Mouse (Mus musculus): ENCODE data around the gene Gimap4. TPM values are rescaled to one million over a fixed set of nuclear protein-coding genes. Genes with fewer than 3 reads are reported as not detected.

The Gimap4 gene
- polyA plus RNA-seq (2015; fragmentation: Nextera tagmentation; extraction: Ambion mirVana) = 14.6 and 16.2 TPM in 2 replicates

DNA sequence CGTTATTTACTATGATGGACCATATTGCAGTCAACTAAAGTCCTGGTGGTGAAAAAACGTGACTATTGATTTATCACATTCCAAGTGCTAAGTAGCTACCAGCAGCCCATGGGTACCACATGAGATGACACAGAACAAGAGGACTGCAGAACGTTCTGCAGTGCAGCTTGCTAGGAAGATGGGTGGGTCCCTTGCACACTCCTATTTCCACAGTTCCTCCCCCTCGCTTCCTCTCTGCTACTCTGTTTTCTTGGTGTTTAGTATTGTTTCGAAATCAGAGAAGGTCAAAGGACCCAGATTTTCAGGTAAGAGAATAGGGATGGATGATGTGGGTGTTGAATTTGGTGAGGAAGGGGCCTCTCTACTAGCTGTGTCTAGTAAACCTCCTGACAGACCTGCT lies at the start of gene Gimap4:
Gimap4 (plus strand) TSS at position 231 of the 400 bp plus-strand sequence.

DNA sequence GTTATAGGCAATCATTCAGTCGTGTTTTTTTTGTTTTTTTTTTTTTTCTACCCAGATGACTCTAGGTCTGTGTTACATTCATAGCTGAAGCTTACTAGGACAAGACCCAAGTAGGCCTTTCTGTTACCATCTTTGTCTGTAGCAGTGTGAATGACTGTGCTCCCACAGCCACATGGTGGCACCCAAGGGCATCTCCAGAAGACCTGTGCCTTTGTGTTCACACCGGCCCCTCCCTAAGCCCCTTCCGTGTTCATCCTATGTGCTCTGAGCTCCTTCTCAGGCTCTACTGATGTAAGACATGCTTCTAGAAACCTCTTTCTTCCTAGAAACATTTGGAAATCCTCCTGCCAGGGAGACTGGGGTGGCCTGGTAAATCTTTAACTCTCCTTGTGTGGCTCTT lies 37.4 kb upstream of the Gimap4 start, which contains the start of gene Gimap8:
Gimap8 (plus strand) TSS at position 240 of the 400 bp plus-strand sequence.

DNA sequence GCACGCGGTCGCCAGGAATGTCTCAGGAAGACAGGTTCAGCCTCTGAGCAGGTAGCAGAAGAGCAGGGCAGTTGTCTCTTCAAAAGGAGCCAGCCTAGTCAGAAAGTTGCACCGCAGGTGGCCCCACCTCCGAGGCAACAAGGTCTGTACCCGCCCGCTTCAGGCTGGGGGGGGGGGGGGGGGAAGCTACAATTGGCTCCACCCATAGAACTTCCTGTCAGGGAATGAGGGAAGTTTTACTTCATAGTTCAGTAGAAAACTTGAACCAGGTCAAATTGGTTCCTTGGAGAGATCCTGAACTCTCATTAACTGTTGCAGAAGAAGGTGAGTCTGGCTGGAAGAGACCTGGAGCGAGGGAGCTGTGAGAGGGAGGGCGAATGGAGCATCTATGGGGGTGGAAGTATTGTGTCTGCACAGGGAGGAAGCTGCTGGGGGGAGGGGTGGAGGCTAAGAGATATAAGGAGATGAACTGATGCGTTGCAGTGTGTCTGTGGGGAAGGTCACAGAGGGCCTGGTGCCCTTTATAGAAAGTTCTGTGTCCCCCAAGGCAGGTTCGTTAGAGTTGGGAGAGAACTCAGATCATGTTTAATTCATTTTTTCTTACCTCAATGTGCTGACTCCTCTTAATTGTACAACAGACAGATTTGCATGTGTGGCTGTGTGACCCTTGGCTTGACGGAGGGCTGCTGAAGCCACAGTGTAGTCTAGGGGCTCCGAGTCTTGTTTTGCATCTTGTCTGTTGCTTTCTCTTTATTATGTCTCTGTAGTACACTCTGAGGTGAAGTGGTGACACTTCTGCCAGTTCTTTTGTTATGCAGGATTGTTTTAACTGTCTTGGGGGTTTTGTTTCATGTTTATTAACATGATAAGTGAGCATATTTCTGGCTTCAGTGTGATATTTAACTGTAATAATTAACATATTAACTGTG lies 8.2 kb upstream of the Gimap4 start, which contains the start of gene Gimap9:
Gimap9 (plus strand) TSS at position 199 of the 929 bp plus-strand sequence.

DNA sequence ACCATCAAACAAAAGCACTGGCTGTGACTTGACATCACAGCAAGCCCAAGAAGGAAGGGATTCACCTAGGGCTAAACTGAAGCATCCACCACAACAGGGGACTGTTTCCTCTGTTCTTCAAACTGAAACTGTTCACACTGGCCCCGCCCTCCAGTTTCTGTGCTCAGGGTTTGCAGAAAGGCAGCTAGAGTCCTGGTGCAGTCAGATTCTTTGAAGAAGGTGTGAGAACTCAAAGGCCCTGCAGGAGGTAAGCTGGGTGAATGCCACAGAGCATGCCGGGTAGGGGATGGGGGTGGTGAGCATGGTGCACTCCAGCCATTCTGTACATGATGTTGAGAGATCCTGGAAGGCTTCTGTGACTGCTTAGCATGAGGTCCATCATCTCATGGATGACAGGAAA lies 34.1 kb downstream of the Gimap4 start, which contains the start of the genes Gm28053 and Gimap7:
Gm28053 (plus strand) TSS at position 153 of the 400 bp plus-strand sequence.
Gimap7 (plus strand) TSS at position 167 of the 400 bp plus-strand sequence.

DNA sequence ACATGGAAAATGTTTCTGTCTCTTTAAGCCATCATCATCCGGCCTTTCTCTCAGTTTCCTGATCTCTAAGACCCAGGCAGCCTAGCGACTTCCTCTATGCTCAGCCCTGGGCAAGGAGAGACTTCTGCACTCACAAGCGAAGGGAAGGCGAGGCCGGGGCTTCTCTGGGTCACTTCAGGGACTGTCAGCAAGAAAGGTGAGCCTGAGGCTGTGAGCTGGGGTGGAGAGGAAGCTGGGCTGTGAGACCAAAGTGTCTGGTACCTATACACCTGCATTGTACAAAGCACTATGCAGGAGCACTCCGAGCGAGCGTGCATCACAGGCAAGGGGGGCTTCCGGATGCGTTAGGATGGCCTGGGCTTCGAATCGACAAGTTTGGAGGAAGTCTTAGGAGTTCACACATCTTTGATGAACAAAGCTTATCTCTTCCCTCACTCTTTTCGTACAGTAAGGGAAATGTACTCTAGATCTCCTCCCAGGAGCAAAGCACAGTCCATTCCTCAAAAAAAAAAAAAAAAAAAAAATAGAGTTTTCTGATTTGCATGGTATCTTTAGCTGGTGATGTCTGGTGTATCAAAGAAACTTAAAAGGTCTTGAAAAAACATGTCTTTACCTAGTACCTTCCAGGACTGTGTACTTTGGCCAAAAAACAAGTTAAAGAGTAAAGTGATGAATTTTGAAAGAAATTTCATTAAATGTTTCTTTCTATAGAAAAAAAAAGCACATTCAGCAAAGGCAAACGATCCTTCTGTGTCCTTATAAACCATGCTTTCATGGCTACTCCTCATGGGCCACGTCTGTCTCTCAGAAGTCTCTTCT lies 54.8 kb downstream of the Gimap4 start, which contains the start of gene Gimap1:
Gimap1 (plus strand) TSS at position 94 of the 819 bp plus-strand sequence.

Other genes with a start within 250 kb of the Gimap4 start
- 18.1 and 23.6 TPM in 2 replicates for gene Zfp467, start 238.7 kb upstream of the Gimap4 start, polyA plus RNA-seq (2015; fragmentation: Nextera tagmentation; extraction: Ambion mirVana)
- gene Sspo, start 236.3 kb upstream of the Gimap4 start, polyA plus RNA-seq (2015; fragmentation: Nextera tagmentation; extraction: Ambion mirVana) = 0.08 and 0.11 TPM in 2 replicates
- gene Atp6v0e2, start 146.9 kb upstream of the Gimap4 start, polyA plus RNA-seq (2015; fragmentation: Nextera tagmentation; extraction: Ambion mirVana) = 21.0 and 24.8 TPM in 2 replicates
- gene Lrrc61, start 129.8 kb upstream of the Gimap4 start, polyA plus RNA-seq (2015; fragmentation: Nextera tagmentation; extraction: Ambion mirVana) = 8.8 and 9.2 TPM in 2 replicates
- 77.5 and 103 TPM in 2 replicates for gene Rarres2, start 111.8 kb upstream of the Gimap4 start, polyA plus RNA-seq (2015; fragmentation: Nextera tagmentation; extraction: Ambion mirVana)
- gene Gm45021, start 94.9 kb upstream of the Gimap4 start, polyA plus RNA-seq (2015; fragmentation: Nextera tagmentation; extraction: Ambion mirVana) = 3.5 and 4.2 TPM in 2 replicates
- 22.8 and 23.9 TPM in 2 replicates for gene Repin1, start 90.7 kb upstream of the Gimap4 start, polyA plus RNA-seq (2015; fragmentation: Nextera tagmentation; extraction: Ambion mirVana)
- not detected in 2 replicates for gene Gm44965, start 90.6 kb upstream of the Gimap4 start, polyA plus RNA-seq (2015; fragmentation: Nextera tagmentation; extraction: Ambion mirVana)
- gene Zfp775, start 82.5 kb upstream of the Gimap4 start, polyA plus RNA-seq (2015; fragmentation: Nextera tagmentation; extraction: Ambion mirVana) = 3.7 and 3.8 TPM in 2 replicates
- 0.27 and 0.48 TPM in 2 replicates for gene AI854703, start 57.8 kb upstream of the Gimap4 start, polyA plus RNA-seq (2015; fragmentation: Nextera tagmentation; extraction: Ambion mirVana)
- 1.7 and 1.8 TPM in 2 replicates for gene Gimap8, start 37.3 kb upstream of the Gimap4 start, polyA plus RNA-seq (2015; fragmentation: Nextera tagmentation; extraction: Ambion mirVana)
- gene Gimap9, start 8.4 kb upstream of the Gimap4 start, polyA plus RNA-seq (2015; fragmentation: Nextera tagmentation; extraction: Ambion mirVana) = 2.9 and 3.4 TPM in 2 replicates
- gene Gimap6, start 23.7 kb downstream of the Gimap4 start, polyA plus RNA-seq (2015; fragmentation: Nextera tagmentation; extraction: Ambion mirVana) = 19.4 and 22.7 TPM in 2 replicates
- gene Gm28053, start 34.1 kb downstream of the Gimap4 start, polyA plus RNA-seq (2015; fragmentation: Nextera tagmentation; extraction: Ambion mirVana) = 1.6 and 2.3 TPM in 2 replicates
- not detected in 2 replicates for gene Gimap7, start 34.1 kb downstream of the Gimap4 start, polyA plus RNA-seq (2015; fragmentation: Nextera tagmentation; extraction: Ambion mirVana)
- 11.1 and 12.1 TPM in 2 replicates for gene Gimap1, start 54.5 kb downstream of the Gimap4 start, polyA plus RNA-seq (2015; fragmentation: Nextera tagmentation; extraction: Ambion mirVana)
- 8.5 and 9.6 TPM in 2 replicates for gene Gimap5, start 61.6 kb downstream of the Gimap4 start, polyA plus RNA-seq (2015; fragmentation: Nextera tagmentation; extraction: Ambion mirVana)
- gene Gimap3, start 86.3 kb downstream of the Gimap4 start, polyA plus RNA-seq (2015; fragmentation: Nextera tagmentation; extraction: Ambion mirVana) = not detected in 2 replicates
- gene Tmem176a, start 156.4 kb downstream of the Gimap4 start, polyA plus RNA-seq (2015; fragmentation: Nextera tagmentation; extraction: Ambion mirVana) = 37.3 and 41.8 TPM in 2 replicates
- 112 and 122 TPM in 2 replicates for gene Tmem176b, start 156.9 kb downstream of the Gimap4 start, polyA plus RNA-seq (2015; fragmentation: Nextera tagmentation; extraction: Ambion mirVana)
- 0.12 TPM in 1 of 2 replicates, not detected in the other for gene Aoc1, start 188.3 kb downstream of the Gimap4 start, polyA plus RNA-seq (2015; fragmentation: Nextera tagmentation; extraction: Ambion mirVana)
- 0.09 TPM in 1 of 2 replicates, not detected in the other for gene 1600015I10Rik, start 245.3 kb downstream of the Gimap4 start, polyA plus RNA-seq (2015; fragmentation: Nextera tagmentation; extraction: Ambion mirVana)

Measured in skeletal muscle tissue, postnatal 0 days (tissue).